Mouse (Mus musculus) Muller cell, postnatal 12 days (primary cell): ENCODE measurements around the gene Vmn1r224.

ENCODE experiments used
- DNase-seq: peaks from one replicate; pipeline ENCODE4 v3.0.0-alpha.2; 2015; ENCODE audit errors: inconsistent ontology term

The Vmn1r224 gene

DNA sequence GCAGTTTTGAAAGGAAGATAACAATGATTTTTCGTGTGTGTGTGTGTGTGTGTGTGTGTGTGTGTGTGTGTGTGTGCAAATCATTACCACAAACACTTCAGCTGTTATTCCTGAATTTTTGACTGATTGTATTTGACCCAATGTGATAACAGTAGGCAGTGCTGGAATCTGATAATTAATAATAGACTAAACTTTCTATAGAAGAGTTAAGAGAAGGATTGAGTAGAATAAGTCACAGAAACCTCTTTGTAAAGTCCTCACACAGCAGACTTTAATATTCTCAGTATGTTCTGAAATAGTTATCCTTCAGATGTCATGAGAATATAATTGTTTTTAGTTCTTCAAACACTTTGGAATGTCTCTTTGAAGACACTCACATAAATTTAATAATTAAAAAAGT lies at the start of gene Vmn1r224:
Gene Vmn1r224 (plus strand): TSS at position 301 of the 400 bp plus-strand sequence.
- no peak for DNase-seq

GRCm38 (mm10) chr17:20399105-20399504 lies 14.8 kb upstream of the Vmn1r224 start:
- DNase-seq = no peak

DNA sequence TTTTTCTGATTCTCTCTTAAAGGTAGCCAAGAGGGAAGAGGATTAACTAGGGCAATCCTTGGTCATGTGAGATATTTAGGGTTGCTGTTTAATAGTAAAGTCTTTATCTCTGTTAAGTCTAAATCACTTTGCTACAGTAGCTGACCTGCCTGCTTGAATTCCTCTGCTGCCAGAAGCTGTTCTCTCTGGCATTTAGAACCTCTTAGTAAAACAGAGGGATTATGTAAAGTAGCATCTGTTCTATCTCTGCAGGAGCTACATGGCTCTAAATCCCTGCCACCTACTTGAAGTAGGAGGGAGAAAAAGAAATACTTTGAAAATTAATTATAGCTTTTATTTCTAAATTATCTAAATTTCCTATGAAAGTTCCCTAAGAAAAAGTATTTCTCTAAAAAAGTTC lies 25.3 kb downstream of the Vmn1r224 start:
- no peak for DNase-seq

- no peak for DNase-seq
Observed at GRCm38 (mm10) chr17:20473311-20473710, 59.4 kb downstream of the Vmn1r224 start.
